Mouse (Mus musculus) adrenal gland, adult 18-20 months (tissue): ENCODE measurements around the gene Etv6. TPM values are rescaled to one million over a fixed set of nuclear protein-coding genes. Genes with fewer than 3 reads are reported as not detected.

Experiments
- DNase-seq, 2 experiments: peaks; one replicate each; pipeline ENCODE4 v3.0.0; 2021 to 2022; ENCODE audit warnings: low spot score in 2 of 2
- total RNA-seq, 2 experiments: library from RNA; stranded (reverse); gene quantifications; 1 replicate in 1 of 2; 2 replicates in 1 of 2; pipeline ENCODE4 v1.2.3; 2021

Gene Etv6
- total RNA-seq, 2 experiments from 2014 or later, result 32.6 to 55.2 TPM

GRCm38 (mm10) chr6:134205726-134206125 lies 170.2 kb downstream of the Etv6 start:
- DNase-seq, result no peak

GRCm38 (mm10) chr6:134206251-134206650 lies 170.8 kb downstream of the Etv6 start:
- no peak for DNase-seq

- DNase-seq, result no peak
These were observed 172.1 kb downstream of the Etv6 start for GRCm38 (mm10) chr6:134207391-134208179.

DNA sequence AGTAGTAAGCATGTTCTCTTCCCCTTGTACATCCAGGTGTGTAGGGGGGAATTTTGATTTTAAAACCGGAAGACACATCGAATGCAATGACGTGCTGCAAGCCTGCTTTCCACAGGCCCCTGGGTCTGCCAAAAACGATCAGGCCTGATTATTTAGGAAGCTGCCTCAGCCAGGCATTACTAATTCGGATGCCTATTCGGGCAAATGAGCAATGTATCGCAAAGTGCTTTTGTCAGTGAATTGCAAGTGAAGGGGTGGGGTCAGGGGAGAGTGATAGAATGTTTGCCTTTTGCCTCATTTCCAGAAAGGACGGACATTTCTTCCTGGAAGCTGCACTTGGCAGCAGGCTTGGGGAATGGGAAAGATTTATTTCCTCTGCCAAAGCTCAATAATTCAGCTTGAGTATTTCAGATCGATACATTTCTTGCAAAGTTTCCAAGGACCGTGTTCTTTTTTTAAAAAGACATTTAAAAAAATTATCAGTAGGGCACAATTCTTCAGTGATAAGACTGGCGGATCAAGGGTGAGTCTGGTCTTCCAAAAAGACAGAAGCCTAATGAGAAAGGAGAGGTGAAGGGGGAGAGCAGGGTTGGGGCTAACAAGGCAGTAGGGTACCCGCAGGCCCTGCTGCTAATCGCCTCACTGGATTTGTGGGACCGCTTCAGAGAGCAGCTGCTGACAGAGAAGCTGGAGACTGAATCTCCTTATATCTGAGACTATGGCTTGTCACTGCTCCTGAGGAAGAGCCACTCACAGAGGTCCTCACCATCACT lies 172.9 kb downstream of the Etv6 start:
- DNase-seq, result no peak

- no peak for DNase-seq
These were observed 175.4 kb downstream of the Etv6 start for GRCm38 (mm10) chr6:134210675-134211457.

DNA sequence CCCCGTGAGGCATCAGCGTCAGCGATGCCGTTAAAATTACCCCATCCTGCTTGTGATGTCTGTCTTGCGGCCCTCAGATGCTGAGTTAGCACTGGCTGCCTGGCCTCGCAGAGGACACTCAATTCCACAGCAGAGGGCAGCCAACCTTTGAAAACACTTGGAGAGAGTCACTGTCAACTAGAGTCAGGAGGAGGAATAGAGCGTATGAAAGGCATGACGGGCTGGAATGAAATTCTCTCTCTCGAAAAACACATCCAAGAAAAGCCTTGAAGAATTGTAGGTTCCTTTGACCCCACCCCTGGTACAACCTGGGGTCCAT lies 175.9 kb downstream of the Etv6 start:
- no peak for DNase-seq

DNA sequence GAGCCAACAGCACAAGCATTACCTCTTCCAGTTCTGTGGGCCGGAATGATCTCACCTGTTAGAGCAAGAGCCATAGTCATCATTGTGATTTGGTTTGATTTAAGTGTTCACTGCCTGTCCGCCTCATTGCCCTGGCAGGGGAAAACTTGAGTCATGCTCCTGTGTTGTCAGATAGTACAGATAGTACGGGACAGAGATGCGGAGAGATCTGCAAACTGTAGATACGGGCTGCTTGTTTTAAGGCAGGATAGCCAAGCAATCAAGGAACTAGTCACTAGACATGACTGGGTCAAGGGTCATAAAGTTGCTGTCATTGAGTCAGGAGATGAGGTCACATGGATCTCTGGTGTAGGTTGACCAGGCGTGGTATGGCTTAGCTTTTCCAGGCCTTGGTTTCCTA lies 182.2 kb downstream of the Etv6 start:
- DNase-seq, result no peak

GRCm38 (mm10) chr6:134218441-134218840 lies 182.9 kb downstream of the Etv6 start:
- no peak for DNase-seq

- DNase-seq, result no peak
These were observed 183.9 kb downstream of the Etv6 start for GRCm38 (mm10) chr6:134219358-134219757.

- peak in 1 of 2 experiments; percentile 53 for DNase-seq
These were observed 184.8 kb downstream of the Etv6 start for GRCm38 (mm10) chr6:134220209-134220777.

GRCm38 (mm10) chr6:134222248-134222929 lies 186.9 kb downstream of the Etv6 start:
- no peak for DNase-seq

GRCm38 (mm10) chr6:134225564-134225963 lies 190.1 kb downstream of the Etv6 start:
- no peak for DNase-seq

- no peak for DNase-seq
These were observed 191.1 kb downstream of the Etv6 start for GRCm38 (mm10) chr6:134226349-134227169.

DNA sequence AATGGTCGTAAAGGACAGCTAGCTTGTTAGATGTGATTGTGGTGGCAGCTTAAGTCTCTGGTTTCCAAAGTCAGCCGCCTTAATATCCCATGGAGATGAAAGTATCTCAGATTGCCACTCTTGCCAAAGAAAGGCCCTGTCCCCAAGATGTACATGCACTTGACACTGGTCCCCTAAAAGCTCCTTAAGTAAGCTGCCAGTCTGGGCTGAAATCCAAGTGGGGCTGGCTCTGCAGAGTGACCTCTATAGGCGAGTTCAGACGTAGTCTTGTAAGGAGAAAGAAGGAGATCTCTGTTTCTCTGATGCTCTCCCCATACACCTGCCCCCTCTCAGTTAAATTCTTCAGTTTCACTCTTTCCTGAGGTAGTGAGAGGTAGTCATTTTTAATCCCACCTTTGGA lies 200.8 kb downstream of the Etv6 start:
- no peak for DNase-seq

DNA sequence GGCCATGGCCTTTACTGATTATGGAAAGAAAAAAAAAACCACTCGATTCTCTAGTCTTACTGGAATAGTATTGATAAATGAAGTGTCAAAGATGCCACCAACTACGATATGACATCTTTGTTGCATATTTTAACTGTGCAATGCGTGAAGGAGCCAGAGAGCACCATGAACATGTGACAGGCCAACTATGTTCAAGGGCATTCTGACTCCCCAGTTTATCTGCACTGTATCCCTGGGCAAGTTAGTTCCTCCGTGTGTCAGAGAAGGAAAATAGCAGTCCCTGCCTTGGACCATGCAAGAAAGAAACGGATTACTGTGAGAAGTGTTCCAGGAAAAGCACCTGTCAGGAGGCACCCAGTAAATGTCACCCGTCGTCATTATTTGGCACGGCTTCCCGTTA lies 203.0 kb downstream of the Etv6 start:
- no peak for DNase-seq

DNA sequence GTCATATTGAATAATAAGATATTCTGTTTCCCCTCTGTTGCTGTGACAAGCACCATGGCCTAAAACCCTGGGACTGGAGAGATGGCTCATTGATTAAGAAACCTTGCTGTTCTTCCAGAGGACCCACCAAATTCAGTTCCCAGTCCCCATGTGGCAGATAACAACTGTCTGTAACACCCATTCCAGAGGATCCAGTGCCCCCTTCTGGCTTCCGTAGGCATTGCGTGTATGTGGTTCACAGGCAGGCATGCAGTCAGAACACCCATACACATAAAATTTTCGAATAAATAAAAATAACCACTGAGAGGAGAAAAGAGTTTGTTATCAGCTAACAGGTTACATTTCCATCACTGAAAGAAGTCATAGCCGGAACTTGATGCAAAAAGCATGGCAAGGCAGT lies 205.5 kb downstream of the Etv6 start:
- DNase-seq, result no peak

- DNase-seq, result no peak
These were observed 207.6 kb downstream of the Etv6 start for GRCm38 (mm10) chr6:134243119-134243518.

DNA sequence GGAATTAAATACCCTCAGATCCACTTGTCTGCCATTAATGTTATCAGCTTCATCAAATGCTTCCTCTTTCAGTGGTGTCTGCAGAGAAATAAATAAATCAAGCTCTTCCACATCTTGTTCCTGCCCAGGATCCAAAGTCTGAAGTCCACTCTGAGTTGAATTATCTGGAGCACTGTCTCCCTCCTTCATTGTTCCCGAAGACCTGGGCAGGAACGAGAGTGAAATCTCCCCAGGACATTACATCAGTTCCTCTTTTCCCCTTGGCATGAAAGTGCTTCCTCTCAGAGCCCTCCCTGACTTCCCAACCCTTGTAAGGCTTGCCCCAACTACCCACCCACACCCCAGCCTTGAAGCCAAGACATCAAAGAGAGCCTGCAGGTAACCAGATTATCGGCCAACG lies 208.0 kb downstream of the Etv6 start:
- DNase-seq, result no peak

GRCm38 (mm10) chr6:134244071-134244470 lies 208.6 kb downstream of the Etv6 start:
- no peak for DNase-seq

DNA sequence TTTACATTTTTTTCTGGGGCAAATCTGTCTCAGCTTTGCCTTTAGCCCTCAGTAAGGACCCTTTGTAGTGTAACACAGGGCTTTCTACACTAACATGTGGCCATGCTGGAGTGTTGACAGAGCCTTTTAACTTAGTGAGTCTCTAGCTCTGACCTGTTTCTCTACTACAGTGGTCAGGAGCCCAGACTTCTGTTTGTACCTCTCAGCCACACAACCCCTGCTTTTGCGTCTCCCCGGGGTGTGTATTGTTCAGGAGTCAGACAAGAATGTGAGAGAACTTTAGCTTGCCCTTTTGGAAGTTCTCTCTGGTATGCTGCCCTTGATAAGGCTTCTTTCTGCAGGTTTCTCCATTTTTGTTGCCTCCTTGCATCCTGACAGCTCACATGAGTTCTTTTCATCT lies 210.6 kb downstream of the Etv6 start:
- no peak for DNase-seq
